Mouse (Mus musculus) heart, postnatal 0 days (tissue): Measurements from ENCODE around the gene 3100002H09Rik.

Experiments
- CTCF ChIP-seq: IDR thresholded peaks from 2 replicates; pipeline ENCODE4 v1.5.1; 2016; ENCODE audit warnings: antibody characterized with exemption, control low read depth, low read depth
- EP300 ChIP-seq: IDR thresholded peaks from 2 replicates; pipeline ENCODE4 v1.6.1; 2016; ENCODE audit warnings: antibody characterized with exemption, low read depth

- TF ChIP-seq CTCF: no peak
- no peak for TF ChIP-seq EP300
Measured at GRCm38 (mm10) chr4:124646591-124646990, 36.0 kb upstream of the 3100002H09Rik start.
